Mouse (Mus musculus) adrenal gland, adult 8-10 months (tissue): ENCODE measurements around the gene Atp5l. TPM values are rescaled to one million over a fixed set of nuclear protein-coding genes. Genes with fewer than 3 reads are reported as not detected.
A peak's percentile ranks its signal among the peaks of the same experiment; 100 is the strongest.
"Not testable (repeated sequence)": the region's sequence is repeated elsewhere in the genome, so short reads cannot be mapped to it uniquely, and the experiment has no call there.

Source experiments
- DNase-seq: peaks from one replicate; pipeline ENCODE4 v3.0.0; 2022
- total RNA-seq, 4 experiments: library from RNA; stranded (reverse); gene quantifications; 2 replicates each; pipeline ENCODE4 v1.2.4; 2022

The Atp5l gene
- 100 to 1,000 TPM; 346 to 533 (median 405) TPM for total RNA-seq

DNA sequence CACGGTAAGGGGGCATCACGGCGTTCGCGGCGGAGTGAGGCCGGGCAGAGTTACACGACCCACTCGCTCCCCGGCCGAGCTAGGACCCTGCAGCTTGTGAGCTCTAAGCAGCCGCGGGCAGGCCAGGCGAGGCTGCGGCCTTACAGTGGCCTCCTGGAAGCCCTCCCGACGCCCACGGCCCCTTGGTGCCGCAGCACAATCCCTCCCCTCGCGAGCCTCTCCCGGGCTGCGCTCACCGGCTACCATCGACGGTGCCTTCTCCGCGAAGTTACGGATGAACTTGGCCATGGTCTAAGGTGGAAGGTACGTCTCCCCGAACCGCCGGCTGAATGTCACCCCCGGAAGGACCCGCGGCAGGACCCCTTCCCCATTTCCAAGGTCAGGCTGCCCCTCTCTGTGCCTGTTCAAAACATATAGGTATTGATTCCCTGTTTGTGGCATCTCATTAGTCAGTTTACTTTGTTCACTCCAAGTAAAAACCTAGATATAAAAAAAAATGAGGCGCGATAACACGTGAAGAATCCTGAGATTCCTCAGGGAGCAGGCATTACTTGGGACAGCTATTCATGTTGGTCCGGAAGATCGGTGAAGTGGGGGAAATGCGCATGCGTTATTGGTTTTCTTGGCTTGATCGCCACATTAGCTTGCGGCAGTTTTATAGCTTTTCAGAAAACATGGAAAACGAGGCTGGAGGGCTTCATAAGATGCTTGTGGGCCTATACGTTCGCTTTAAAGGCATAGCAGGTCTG, at the start of gene Atp5l:
Gene Atp5l, minus strand, starts transcription at position 369 of the 749 bp plus-strand sequence.
- peak; percentile 78 for DNase-seq

DNA sequence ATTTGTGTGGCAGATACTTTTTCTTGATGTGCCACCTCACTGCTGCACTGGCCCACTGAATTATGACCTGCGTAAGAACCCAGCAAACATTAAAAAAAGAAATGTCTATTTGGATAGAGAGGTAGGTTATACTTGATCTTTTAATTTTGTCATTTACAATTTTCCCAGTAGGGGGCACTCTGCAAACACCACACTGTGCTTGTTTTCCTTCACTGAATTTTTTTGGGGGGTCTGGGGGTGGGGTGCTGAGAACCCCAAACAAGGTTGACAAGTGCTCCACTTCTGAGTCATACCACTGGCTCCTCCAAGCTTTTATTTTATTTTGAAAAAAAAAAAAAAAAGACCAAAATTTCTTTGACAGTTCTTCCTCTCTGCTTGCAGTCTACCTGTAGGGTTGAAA, 48.9 kb upstream of the Atp5l start:
- DNase-seq, result no peak

DNA sequence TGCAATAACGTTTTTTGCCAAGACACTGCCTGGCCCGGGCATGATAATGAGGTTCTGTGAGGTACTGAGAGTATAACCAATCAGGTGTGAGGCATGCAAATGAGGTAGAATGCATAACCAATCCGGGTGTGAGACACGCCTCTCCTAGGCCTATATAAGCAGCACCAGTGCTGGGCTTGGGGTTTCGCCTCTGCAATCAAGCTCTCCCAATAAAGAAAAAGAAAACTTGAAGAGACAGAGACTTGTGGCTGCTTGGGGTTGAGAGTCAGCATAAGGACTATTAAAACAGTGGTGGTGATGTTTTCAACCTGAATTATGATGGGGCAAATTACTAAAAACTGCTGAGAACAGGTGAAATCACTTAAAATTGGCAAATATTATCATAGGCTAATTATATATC, 47.2 kb upstream of the Atp5l start:
- DNase-seq, result not testable (repeated sequence)

DNA sequence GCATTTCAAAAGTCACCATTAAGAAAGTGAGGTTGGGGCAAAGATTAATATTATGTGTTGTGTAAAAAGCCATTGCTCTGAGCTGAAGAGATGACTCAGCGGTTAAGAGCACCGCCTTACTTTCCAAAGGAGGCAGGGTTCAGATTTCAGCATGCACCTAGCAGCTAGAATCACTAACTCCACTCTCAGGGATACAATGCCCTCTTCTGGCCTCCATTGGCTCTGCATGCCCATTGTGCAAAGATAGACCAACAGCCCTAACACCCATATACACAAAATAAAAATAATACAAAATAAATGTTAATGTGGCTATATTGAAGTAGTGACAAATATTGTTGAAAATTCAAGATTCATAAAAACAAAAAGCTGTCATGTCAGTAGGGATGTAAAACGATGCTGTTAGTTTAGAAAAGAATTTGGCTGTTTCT, 46.3 kb upstream of the Atp5l start:
- DNase-seq, result peak; percentile 77

DNA sequence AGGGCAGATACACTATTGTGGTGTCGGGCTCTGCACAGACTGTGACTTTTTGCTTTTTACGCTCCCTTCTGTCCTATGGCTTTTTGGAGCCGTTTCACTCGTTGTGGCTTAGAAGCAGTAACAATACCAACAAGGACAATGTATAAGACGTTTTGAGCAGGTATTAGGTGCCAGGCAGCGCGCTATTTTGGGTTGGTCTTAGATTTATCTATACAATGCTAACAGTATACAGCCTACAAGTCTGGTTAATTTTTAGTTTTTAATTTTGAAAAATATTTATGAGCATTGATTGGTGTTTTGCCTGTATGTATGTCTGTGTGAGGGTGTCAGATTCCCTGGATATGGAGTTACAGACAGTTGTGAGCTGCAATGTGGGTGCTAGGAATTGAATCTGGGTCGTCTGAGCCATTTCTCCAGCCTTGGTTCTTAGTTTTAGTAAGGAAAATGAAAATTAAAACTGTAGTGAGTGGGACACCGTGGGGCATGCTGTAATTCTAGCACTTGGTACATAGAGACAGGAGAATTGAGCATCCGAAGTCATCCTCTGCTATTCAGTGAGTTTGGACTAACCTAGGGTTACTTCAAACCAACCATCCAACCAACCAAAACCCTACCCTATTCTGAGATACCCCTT, 45.4 kb upstream of the Atp5l start:
- no peak for DNase-seq

DNA sequence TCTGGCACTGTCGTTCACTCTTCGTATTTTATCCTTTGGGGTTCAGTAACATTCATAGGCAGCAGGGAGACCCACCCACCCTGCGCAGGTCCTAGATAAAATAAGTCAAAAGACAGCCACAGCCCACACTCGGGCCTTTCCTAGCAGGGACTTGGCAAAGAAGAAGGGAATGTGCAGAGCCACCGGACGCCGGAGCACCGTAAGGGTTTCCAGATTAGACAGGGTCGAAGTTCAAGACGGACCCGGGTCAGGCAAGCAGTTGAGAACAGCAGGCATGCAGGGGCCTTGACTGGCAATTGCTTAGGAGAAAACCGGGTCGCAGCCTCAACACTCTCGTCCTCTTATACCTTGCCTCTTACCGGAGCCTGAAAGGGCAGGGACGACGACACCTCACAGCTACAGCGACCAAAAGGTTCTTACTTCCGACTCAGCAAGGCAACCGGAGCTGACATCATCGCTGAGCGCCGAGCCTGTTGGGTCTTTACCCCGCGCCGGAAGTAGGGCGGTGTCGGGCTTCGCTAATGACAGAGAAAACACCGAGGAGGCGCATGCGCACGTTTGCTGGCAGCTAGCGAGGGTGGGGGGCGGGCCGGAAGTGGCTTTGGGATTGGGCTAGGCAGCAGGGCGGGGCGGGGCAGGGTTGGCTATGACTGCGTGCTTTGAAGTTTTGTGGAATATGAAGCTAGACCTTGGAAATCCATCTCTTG, 44.7 kb upstream of the Atp5l start, which contains the start of gene Ube4a:
Gene Ube4a, minus strand, starts transcription at position 475 of the 707 bp plus-strand sequence.
- DNase-seq, result peak; percentile 98

DNA sequence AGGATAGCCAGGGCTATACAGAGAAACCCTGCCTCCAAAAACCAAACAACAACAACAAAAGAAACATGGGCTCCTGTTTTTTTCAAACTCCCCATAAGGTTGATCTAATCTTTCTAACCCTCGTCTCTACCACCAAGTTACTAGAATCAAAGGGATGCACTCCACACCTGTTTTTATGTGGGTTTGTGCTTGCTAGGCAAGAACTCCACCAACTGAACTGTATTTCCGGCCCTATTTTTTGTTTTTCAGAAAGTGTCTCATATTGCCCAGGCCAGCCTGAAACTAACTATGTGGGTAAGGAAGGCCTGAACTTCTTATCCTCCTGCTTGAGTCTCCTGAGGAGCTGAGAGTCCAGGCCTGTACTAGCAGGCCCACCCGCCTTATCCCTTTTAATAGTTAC, 33.9 kb upstream of the Atp5l start:
- no peak for DNase-seq

DNA sequence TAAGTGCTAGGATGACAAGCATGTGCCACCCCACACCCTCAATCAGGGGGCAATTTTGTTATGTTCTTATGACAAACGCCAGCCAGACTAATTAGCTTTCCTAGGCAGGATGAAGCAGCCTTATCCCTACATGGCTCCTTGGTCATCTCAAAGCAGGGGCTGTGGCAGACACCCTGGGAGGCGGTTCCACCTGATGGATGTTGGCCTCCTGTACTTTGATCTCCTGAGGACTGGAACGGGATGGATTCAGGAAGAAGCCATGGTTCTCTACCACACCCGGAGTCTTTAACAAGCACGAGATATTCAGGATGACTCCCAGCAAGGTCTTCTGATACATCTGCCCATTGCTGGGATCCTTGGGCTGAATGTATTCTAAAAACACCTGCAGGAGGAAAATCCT, 27.3 kb upstream of the Atp5l start:
- no peak for DNase-seq

DNA sequence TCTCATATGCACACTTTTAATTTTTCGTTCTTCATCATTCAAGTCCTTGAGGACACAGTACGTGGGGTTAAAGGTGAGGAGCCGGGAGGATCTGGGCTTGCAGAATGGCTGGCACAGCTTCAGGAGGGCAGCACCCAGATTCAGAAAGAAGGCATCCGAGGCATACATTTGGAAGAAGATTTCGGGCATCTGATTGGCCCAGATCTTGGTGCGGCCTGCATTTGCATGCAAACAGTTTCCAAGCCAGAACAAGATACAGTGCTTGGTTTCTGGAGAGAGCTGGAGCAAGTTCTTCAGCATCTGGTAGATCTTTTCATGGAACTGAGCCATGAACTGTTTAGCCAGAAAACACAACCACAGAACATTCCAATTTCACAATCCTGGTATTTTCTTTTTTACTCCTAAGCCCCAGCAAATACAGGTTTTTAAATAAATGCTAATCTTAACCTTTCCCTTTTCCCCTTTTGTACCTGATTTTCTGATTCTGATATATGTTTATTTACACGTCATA, 25.7 kb upstream of the Atp5l start:
- DNase-seq, result no peak

DNA sequence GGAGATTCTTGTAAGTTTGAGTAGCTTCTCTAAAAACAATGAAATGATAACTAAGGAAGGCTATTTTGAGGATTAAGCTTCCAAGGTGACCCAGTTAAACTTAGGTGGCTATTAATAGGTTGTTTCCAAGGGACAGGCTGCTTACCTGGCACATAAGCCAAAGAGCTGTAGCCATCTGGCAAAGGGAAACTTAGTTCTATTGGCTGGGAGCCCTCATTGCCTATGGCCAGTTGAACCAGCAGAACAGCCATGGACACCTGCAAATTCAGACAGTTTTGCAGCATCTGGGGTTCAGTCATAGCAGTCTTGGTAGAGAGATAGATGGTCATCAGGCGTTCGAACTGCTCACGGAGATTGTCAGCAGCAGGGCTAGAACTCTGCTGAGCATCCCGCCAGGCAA, 21.9 kb upstream of the Atp5l start:
- no peak for DNase-seq

DNA sequence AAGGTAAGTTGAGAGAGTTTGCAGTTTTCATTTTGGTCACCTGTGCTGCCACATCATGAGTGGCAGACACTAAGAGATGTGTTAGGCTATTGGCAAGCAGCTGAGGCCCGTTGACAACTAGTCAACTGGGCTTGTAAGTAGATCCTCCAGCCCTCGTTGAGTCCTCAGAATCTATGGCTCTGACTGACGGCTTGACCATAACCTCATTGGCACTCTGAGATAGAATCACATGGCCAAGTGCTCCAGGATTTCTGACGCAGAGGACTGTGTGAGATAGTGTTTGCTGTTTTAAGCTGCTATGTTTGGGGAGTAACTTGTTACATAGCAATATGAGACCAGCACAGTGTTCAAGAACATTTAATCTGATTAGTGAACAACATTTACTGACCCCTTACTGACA, 21.2 kb upstream of the Atp5l start:
- no peak for DNase-seq

DNA sequence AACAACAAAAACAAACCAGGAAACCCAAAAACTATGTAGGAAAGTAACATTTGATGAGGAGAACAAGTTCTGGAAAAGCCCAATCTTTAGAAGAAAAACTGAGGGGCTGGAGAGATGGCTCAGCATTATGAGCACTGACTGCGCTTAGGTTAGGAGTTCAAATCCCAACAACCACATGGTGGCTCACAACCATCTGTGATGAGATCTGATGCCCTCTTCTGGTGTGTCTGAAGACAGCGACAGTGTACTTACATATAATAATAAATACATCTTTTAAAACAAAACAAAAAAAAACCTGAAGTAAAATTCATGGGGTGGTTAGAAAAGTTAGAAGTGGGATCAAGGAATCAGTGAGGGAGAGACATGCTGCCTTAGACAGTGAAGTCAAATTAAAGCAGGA, 1.0 kb upstream of the Atp5l start:
- DNase-seq, result no peak

DNA sequence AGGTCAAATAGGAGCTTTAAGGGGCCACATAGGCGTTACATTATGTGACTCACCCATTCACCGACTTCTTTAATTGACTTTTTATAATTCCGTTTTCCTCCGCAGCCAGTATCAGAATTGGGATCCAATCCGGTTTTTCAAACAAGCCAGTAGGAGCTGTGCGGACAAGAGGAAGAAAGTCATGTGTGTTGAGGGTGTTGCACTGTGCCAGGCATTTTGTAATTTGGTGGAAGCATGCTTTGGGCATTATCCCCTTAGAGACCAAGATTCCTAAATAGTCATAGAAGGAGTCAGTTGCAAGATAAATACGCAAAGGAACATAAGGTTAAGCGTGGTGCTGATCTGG, 554 bp upstream of the Atp5l start:
- DNase-seq, result peak; percentile 60

DNA sequence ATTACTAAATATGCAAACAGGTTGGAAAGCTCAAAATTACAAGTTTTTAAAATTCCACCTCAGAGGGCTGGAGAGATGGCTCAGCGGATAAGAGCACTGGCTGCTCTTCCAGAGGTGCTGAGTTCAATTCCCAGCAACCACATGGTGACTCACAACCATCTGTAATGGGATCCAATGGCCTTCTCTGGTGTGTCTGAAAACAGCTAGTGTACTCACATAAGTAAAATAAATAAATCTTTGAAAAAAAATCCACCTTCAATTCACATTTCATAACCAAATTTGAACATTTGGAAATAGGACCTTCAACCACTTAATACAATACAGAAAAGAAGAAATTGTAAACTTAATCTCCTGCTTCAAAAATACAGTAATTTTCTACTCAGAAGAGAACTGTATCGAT, 936 bp downstream of the Atp5l start:
- DNase-seq, result no peak

DNA sequence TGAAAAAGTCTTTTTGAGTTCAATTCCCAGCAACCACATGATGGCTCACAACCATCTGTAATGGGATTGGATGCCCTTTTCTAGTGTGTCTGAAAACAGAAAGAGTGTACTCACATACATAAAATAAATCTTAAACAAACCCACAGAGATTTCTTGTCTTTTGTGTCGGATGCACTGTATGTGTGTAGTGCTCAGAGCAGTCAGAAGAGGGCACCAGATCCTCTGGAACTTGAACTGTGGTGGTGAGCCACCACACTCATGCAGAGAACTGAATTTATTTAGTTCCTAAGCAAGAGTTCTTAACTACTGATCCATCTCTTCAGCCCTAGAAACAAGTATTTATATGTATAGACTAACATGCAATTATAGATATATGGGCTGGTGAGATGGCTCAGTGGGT, 4.3 kb downstream of the Atp5l start:
- DNase-seq, result no peak

DNA sequence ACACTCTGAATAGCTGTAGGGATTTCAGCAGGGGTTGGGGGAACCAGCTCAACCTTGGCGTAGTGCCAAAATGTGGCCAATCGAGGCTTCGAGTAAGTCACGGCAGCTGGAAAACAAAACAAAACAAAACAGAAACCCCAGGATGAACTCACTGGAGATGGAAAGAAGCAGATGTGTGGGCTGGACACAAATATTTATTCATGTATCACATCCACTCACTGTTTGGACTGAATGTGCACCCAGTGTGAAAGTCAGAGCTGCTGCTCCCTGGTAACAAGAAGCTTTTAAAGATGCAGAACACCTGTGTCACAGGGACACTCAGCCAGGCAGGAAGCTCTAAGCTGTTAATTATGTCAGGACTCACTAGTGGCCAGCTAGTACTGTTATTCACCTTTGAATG, 5.8 kb downstream of the Atp5l start:
- DNase-seq, result no peak

DNA sequence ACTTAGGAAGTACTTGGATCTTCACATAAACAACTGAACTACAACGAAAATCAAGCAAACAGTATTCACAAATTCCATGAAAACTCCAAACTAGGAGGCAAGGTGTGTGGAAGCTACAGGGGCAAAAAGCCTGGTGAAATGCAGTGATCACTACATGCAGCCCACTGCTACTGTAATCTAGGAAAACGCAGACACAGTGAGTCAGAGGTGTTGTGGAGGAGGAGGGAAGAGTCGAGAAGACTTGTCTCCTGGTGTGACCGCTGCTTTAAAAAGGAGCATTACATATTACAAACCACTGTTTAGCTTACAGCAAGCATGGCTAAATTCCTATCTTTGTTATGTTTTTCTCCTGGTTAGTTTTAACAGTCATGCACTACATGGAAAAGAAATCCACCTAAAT, 9.2 kb downstream of the Atp5l start:
- DNase-seq, result no peak

DNA sequence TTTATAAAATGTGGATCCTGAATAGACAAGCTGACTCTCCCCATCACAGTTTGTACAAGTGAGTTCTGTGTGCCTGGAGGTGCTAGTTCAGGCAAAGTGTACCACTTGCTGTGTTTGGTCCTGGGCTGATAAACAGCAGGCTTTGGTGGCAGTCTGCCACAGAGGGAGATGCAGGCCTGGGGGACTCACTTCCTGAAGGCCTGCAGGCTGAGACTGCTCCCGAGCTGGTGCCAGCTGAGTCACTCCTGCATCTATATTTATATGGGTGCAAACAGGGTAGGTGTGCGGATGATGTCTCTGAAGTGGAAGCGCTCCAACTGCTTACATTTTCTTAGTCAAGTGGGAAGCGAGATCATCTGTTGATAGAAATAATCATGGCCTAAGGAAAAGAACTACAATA, 14.9 kb downstream of the Atp5l start:
- no peak for DNase-seq

DNA sequence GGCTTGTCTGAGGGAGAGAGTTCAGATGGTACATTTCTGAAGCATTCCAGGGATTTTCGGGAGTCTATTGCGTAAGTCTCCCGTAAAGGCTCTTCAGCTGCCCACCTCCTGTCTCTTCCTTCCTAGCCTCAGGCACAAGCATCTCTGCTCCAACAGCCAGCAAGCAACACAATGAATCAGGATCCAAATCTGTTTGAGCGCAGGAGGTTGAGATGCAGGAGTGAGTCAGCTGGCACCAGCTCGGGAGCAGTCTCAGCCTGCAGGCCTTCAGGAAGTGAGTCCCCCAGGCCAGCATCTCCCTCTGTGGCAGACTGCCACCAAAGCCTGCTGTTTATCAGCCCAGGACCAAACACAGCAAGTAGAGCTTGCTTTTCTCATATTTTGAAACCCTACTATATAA, 15.6 kb downstream of the Atp5l start:
- DNase-seq, result peak; percentile 63

DNA sequence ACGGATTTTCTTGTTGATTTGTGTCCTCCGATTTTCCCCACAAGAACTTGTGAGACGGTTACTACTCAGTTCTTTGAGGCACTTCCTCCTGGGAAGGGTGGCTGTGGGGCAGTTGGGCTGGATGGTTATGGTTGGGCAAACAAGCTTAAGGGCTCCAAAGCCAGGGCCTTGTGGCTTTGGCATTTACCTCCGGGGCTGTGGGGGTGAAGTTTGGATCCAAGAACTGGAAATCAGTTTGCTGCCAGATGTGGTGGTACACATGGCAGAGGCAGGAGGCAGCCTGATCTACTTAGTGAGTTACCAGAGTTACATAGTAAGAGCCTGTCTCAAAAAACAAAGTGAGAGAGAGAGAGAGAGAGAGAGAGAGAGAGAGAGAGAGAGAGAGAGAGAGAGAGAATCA, 16.7 kb downstream of the Atp5l start:
- DNase-seq, result no peak

DNA sequence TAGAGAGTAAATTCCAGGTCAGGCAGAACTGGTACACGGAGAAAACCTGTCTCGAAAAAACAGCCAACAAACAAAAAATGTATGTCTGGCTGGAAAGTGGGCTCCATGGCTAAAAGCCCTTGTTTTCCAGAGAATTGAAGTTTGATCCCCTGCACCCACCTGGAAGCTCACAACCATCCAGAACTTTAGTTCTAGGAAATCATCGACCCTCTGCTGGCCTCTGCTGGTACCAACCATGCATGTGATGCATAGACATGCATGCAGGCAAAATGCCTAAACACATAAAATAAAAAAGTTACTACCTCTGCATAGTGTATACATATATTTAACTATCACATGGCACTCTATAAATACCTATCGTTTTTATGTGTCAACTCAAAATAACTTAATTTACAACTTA, 20.1 kb downstream of the Atp5l start:
- DNase-seq, result no peak

DNA sequence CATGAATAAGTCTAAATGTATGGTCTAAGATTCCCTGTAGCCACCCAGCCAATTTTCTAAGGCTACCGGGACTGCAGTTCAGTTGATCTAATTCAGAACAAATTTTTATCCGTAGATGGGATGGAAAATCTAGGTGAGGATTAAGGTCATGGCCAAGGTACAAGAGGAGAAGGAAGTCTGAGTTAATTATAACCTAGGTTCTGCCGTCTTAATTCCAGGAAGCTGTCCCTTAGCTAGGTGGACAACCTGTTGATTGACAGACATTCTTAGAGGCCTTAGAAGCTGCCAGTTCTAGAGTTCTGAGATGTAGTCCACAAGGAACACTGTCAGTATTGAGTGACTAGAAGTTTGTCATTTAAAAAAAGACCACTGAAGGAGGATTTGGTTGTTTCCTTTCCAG, 20.8 kb downstream of the Atp5l start:
- DNase-seq, result no peak

DNA sequence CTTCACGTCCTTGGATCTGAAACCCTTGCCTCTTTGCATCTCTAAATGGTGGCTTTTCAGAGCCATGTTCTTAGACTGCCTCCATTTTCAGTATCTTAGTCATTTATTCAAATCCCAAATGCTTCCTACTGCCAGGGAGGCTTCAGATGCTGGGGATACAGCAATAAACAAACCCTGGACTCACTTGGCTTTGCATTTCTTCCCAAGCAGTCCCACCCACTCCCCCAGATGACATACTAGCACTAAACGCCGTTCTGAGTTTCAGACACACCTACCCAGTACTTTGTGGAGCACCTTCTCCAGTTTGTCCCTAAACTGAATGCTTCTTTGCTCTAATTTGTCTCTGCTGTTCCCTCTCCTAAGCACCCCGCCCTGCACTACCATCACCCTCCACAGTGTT, 23.5 kb downstream of the Atp5l start:
- no peak for DNase-seq

DNA sequence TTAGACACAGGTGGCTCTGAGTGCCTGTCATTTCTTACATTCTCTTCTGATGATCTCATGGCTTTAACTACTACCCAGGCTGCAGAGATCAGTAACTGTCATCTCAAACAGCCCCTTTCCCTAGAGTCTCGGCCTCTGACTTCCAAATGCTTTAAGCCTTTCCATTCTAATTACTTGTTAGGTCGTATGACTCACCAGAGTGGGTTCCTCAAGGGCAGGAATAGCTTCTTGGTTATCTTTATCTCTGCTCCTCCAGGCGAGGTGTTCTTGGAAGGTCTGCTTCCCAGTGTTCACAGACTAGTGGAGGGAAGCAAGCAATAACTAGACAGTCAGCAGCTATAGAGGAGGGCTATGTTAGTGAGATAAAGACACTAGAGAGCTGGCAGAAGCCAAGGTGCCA, 27.9 kb downstream of the Atp5l start:
- no peak for DNase-seq
